Mouse (Mus musculus) myocyte (in vitro differentiated cells): ENCODE results near the gene Cyp4x1. TPM values are rescaled to one million over a fixed set of nuclear protein-coding genes. Genes with fewer than 3 reads are reported as not detected.

Source experiments
- H3K27me3 ChIP-seq: one replicate; pipeline ENCODE4 v1.6.1; 2011; ENCODE audit not compliant: control insufficient read depth, insufficient read depth, insufficient read length
- H3K36me3 ChIP-seq: one replicate; pipeline ENCODE4 v1.6.1; 2011; ENCODE audit not compliant: control insufficient read depth, insufficient read depth
- H3K4me2 ChIP-seq: one replicate; pipeline ENCODE4 v1.6.1; 2011; ENCODE audit warnings: low read depth, control low read depth
- H3K4me3 ChIP-seq: one replicate; pipeline ENCODE4 v1.5.1; 2011; ENCODE audit warnings: mild to moderate bottlenecking, control low read depth, moderate library complexity
- H3K79me2 ChIP-seq: one replicate; pipeline ENCODE4 v1.6.1; 2011; ENCODE audit not compliant: control insufficient read depth, insufficient read depth
- H3ac ChIP-seq: one replicate; pipeline ENCODE4 v1.6.1; 2011; ENCODE audit not compliant: control insufficient read depth, insufficient read length
- CEBPB ChIP-seq: IDR thresholded peaks from 2 replicates; pipeline ENCODE4 v1.6.1; 2011; ENCODE audit warnings: mild to moderate bottlenecking, moderate library complexity; ENCODE audit not compliant: poor library complexity, insufficient read depth, severe bottlenecking
- E2F4 ChIP-seq: IDR thresholded peaks from one replicate; pipeline ENCODE4 v1.6.1; 2011; ENCODE audit warnings: mild to moderate bottlenecking, control low read depth, moderate library complexity; ENCODE audit not compliant: insufficient read depth
- MAX ChIP-seq: IDR thresholded peaks from one replicate; pipeline ENCODE4 v1.6.1; 2011; ENCODE audit warnings: low read depth, mild to moderate bottlenecking, control low read depth
- MYOD1 ChIP-seq, 3 experiments: IDR thresholded peaks; one replicate each; pipeline ENCODE4 v1.6.1; 2011; ENCODE audit warnings: control low read depth in 2 of 3, low read depth in 2 of 3, mild to moderate bottlenecking in 2 of 3, moderate library complexity in 1 of 3; ENCODE audit not compliant: insufficient read length in 2 of 3, control insufficient read depth in 1 of 3
- POLR2A ChIP-seq: IDR thresholded peaks from one replicate; pipeline ENCODE4 v1.6.1; 2011; ENCODE audit warnings: low read depth, mild to moderate bottlenecking, control low read depth, moderate library complexity; ENCODE audit not compliant: insufficient read length
- POLR2AphosphoS2 ChIP-seq: IDR thresholded peaks from one replicate; pipeline ENCODE4 v1.6.1; 2011; ENCODE audit warnings: low read depth, control low read depth; ENCODE audit not compliant: insufficient read length
- REST ChIP-seq: IDR thresholded peaks from one replicate; pipeline ENCODE4 v1.6.1; 2011; ENCODE audit warnings: mild to moderate bottlenecking, control low read depth, moderate library complexity; ENCODE audit not compliant: insufficient read depth, insufficient read length
- polyA plus RNA-seq: library from polyadenylated mRNA; unstranded; fragments of >200 nt; fragmentation: generic; extraction: Trizol; gene quantifications from one replicate; pipeline ENCODE4 v1.2.1, GENCODE M21; 2012; ENCODE audit warnings: missing spikeins

Cyp4x1 gene
- polyA plus RNA-seq, 1 experiment, result not detected

DNA sequence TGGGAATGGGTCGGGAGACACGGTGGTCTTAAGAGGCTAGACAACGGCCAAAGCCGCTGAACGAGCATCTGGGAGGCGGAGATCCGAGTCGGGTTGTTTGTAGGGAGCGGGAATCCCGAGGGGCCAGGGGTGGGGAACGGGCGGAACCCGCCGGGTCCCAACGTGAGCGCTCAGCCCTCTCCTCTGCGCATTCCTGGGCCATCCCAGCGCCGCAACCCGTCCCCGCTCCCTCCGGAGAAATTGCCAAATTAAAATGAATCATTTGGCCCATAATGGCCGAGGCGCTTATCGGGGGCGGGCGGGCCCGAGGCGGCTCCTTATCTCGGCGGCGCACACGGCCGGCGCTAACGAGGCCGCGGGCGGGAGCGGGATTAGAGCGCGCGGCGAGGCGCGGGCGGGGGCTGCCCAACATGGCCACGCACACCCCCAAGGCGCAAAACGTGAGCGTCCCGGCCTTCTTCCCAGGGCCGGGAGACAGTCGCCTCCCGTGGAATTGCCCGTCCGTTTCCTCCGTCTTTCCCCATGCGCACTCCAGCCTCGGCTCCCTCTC is 77.6 kb downstream of the Cyp4x1 start, which contains the start of gene Tal1:
Gene Tal1, plus strand, starts transcription at position 56 of the 550 bp plus-strand sequence.
- Histone ChIP-seq H3K27me3 (peaks cover 47% of the 10 kb centered on the region), H3K79me2 (no peaks in the 10 kb centered on the region), H3K4me3 (no peak within 1 kb of the TSS), H3ac (no peak within 1 kb of the TSS), H3K36me3 (no peaks in the 10 kb centered on the region), H3K4me2 (no peak within 1 kb of the TSS)
- TF ChIP-seq E2F4, result no peak
- no peak for TF ChIP-seq MAX
- no peak for TF ChIP-seq REST
- TF ChIP-seq POLR2AphosphoS2, result no peak
- TF ChIP-seq POLR2A, result no peak
- no peak for TF ChIP-seq CEBPB
- TF ChIP-seq MYOD1 (IDR thresholded peaks at IDR 0.05; ENCODE audit: control insufficient read depth in 1 of 3, insufficient read length in 2 of 3, low read depth in 2 of 3), result no peak

Other genes with a start within 250 kb of the Cyp4x1 start
- 0.65 TPM for gene Foxd2, start 225.4 kb downstream of the Cyp4x1 start, polyA plus RNA-seq
- gene Foxe3, start 208.3 kb downstream of the Cyp4x1 start, polyA plus RNA-seq, result not detected
- gene Cmpk1, start 147.0 kb downstream of the Cyp4x1 start, polyA plus RNA-seq, result 18.3 TPM
- 1.6 TPM for gene Stil, start 134.1 kb downstream of the Cyp4x1 start, polyA plus RNA-seq
- not detected for gene Tal1, start 77.9 kb downstream of the Cyp4x1 start, polyA plus RNA-seq
- gene Pdzk1ip1, start 45.6 kb downstream of the Cyp4x1 start, polyA plus RNA-seq, result 0.30 TPM
- gene Cyp4a29, start 107.8 kb upstream of the Cyp4x1 start, polyA plus RNA-seq, result not detected
- not detected for gene Cyp4a12a, start 164.8 kb upstream of the Cyp4x1 start, polyA plus RNA-seq